Mouse (Mus musculus): ENCODE results near the gene Btg3. TPM values are rescaled to one million over a fixed set of nuclear protein-coding genes. Genes with fewer than 3 reads are reported as not detected.

Btg3 gene
- 0.13 and 0.32 TPM in 2 replicates for polyA plus RNA-seq (2012; rRNA removed; ENCODE audit: low replicate concordance)

GRCm38 (mm10) chr16:78376745-78377570 lies at the start of gene Btg3:
Gene Btg3, minus strand, starts transcription at chr16:78377192.

GRCm38 (mm10) chr16:78301183-78301830 lies 75.7 kb downstream of the Btg3 start, which contains the start of gene Cxadr:
Gene Cxadr, plus strand, starts transcription at chr16:78301489.

Other genes starting within 250 kb of the Btg3 start
- gene Cxadr, start 75.7 kb downstream of the Btg3 start, polyA plus RNA-seq (2012; rRNA removed; ENCODE audit: low replicate concordance): 22.7 and 30.9 TPM in 2 replicates
- 1.4 TPM in 2 replicates for gene D16Ertd472e, start 199.5 kb upstream of the Btg3 start, polyA plus RNA-seq (2012; rRNA removed; ENCODE audit: low replicate concordance)

All from duodenum, adult 2 months (tissue).